Mouse (Mus musculus): ENCODE results near the gene Cntfr. TPM values are rescaled to one million over a fixed set of nuclear protein-coding genes. Genes with fewer than 3 reads are reported as not detected.

Cntfr gene
- polyA plus RNA-seq, 1 experiment, result not detected

GRCm38 (mm10) chr4:41726826-41727621, 30.1 kb upstream of the Cntfr start:
- no peak overlapping the region for H3K4me3 ChIP-seq (ENCODE audit: insufficient read depth, low read length)
- TF ChIP-seq POLR2A (IDR thresholded peaks at IDR 0.05; ENCODE audit: borderline replicate concordance, low read depth, low read length) (no peak), CTCF (IDR thresholded peaks at IDR 0.05; ENCODE audit: low read depth, low read length) (no peak)

GRCm38 (mm10) chr4:41722918-41723351, 26.0 kb upstream of the Cntfr start, which contains the start of gene Dctn3:
TSS of gene Dctn3 (minus strand) at chr4:41723170.
- 0 out of 2 replicates have a peak, but pooled peaks have one; percentile 67 for TF ChIP-seq POLR2A (IDR thresholded peaks at IDR 0.05; ENCODE audit: borderline replicate concordance, low read depth, low read length)
- TF ChIP-seq CTCF (IDR thresholded peaks at IDR 0.05; ENCODE audit: low read depth, low read length), result no peak
- Histone ChIP-seq H3K27ac (ENCODE audit: insufficient read depth, low read depth, low read length) (no peak within 1 kb of the TSS), H3K4me1 (ENCODE audit: control insufficient read depth, insufficient read depth, low read length) (peaks cover 11% of the 10 kb centered on the region), H3K4me3 (ENCODE audit: insufficient read depth, low read length) (peak within 1 kb of the TSS; percentile 91)

More at GRCm38 (mm10) chr4:41726826-41727621, 30.1 kb upstream of the Cntfr start:
- peaks cover 7% of the 10 kb centered on the region for H3K4me1 ChIP-seq (ENCODE audit: control insufficient read depth, insufficient read depth, low read length)
- no peak overlapping the region for H3K27ac ChIP-seq (ENCODE audit: insufficient read depth, low read depth, low read length)

GRCm38 (mm10) chr4:41716834-41717233, 19.9 kb upstream of the Cntfr start:
- no peak overlapping the region for H3K4me3 ChIP-seq (ENCODE audit: insufficient read depth, low read length)
- TF ChIP-seq POLR2A (IDR thresholded peaks at IDR 0.05; ENCODE audit: borderline replicate concordance, low read depth, low read length) (no peak), CTCF (IDR thresholded peaks at IDR 0.05; ENCODE audit: low read depth, low read length) (no peak)

GRCm38 (mm10) chr4:41715596-41715995, 18.7 kb upstream of the Cntfr start:
- no peak for TF ChIP-seq POLR2A (IDR thresholded peaks at IDR 0.05; ENCODE audit: borderline replicate concordance, low read depth, low read length)
- no peak for TF ChIP-seq CTCF (IDR thresholded peaks at IDR 0.05; ENCODE audit: low read depth, low read length)
- no peak overlapping the region for H3K4me3 ChIP-seq (ENCODE audit: insufficient read depth, low read length)
- no peak overlapping the region for H3K27ac ChIP-seq (ENCODE audit: insufficient read depth, low read depth, low read length)
- H3K4me1 ChIP-seq (ENCODE audit: control insufficient read depth, insufficient read depth, low read length), result peaks cover 5% of the 10 kb centered on the region

More at GRCm38 (mm10) chr4:41716834-41717233, 19.9 kb upstream of the Cntfr start:
- Histone ChIP-seq H3K4me1 (ENCODE audit: control insufficient read depth, insufficient read depth, low read length) (peaks cover 10% of the 10 kb centered on the region), H3K27ac (ENCODE audit: insufficient read depth, low read depth, low read length) (no peak overlapping the region)

DNA sequence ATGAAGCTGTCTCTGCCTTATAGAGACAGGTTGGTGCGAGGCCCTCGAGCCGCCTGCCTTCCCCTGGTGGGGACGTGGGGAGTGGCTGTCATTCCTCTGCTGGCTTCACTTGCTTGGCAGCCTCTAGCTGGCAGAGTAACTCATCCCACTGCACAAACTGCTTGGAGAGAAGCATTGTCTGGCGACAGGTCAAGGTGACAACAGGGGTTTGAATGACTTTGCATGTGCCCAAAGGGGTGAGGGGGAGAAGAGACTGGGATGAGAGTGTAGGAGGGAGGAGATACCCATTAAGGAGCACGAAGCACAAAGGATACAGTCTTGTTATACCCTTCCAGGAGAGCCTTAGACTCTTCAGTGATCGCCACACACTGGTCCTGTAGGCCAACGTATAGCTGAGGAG, 18.2 kb upstream of the Cntfr start:
- H3K4me1 ChIP-seq (ENCODE audit: control insufficient read depth, insufficient read depth, low read length), result peaks cover 5% of the 10 kb centered on the region
- H3K4me3 ChIP-seq (ENCODE audit: insufficient read depth, low read length), result no peak overlapping the region
- no peak overlapping the region for H3K27ac ChIP-seq (ENCODE audit: insufficient read depth, low read depth, low read length)
- no peak for TF ChIP-seq CTCF (IDR thresholded peaks at IDR 0.05; ENCODE audit: low read depth, low read length)
- no peak for TF ChIP-seq POLR2A (IDR thresholded peaks at IDR 0.05; ENCODE audit: borderline replicate concordance, low read depth, low read length)

DNA sequence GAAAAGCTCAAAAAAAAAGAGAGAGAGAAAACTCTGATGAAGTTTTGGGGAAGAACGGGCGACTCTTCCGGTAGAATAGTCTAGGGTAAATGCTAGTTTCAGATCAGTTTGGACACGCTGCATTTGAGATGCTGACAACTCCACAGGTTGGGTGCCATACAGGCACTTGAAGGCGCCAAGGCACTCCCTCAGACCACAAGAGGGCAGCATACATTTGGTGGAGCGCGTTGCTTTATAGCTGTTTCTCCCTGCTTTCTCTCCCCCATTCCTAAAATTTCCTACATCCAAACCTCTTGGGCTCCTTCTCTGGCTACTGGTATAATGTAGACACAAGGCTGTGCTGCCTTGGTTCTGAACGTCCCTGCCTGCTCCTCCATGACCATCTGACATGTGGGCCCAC, 17.4 kb upstream of the Cntfr start:
- Histone ChIP-seq H3K4me1 (ENCODE audit: control insufficient read depth, insufficient read depth, low read length) (peaks cover 5% of the 10 kb centered on the region), H3K4me3 (ENCODE audit: insufficient read depth, low read length) (no peak overlapping the region), H3K27ac (ENCODE audit: insufficient read depth, low read depth, low read length) (no peak overlapping the region)
- TF ChIP-seq POLR2A (IDR thresholded peaks at IDR 0.05; ENCODE audit: borderline replicate concordance, low read depth, low read length), result 0 out of 2 replicates have a peak, but pooled peaks have one; percentile 13
- TF ChIP-seq CTCF (IDR thresholded peaks at IDR 0.05; ENCODE audit: low read depth, low read length), result peak; percentile 77

DNA sequence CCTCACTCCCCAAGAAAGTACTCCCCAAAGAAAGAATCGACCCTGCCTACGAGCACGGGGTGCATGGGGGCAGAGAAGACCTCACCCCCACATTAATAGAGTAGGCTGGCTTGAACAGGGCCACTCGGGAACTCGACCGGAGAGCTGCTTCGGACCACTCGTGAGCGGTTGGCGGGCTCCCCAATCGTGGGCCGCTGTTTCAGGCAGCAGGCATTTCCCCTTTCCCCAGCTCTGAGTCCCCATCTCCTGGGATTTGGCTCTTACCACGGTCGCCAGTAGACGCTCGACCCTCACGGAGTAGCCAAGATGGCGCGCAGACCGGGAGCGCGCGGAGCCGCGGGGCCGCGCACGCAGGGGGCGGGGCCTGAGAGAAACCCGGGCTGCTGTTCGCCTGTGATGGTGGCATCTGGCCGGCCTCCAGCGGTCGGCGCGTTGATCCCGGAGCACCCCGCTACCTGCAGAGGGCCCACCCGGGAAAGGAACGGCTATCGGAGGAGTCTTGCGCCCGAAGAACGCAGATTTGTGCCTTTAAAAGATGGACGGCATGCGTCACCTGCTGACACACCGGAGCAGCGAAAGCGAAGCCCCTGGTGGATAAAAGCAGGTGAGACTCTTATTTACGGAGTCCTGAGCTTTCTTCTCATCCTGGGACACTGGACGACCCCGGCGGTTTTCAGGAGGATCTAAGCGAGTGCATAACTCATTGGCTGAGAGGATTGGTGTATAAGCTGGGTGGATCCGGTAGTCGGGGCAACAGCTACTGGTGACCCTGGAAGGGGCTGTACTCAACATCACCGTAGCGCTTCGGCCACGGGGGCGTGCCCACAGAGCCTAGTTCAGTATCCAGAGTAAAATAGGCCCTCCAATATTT, 16.5 kb upstream of the Cntfr start, which contains the start of gene Rpp25l:
Rpp25l (minus strand) TSS at position 338 of the 871 bp plus-strand sequence.
- Histone ChIP-seq H3K4me3 (ENCODE audit: insufficient read depth, low read length) (peak within 1 kb of the TSS; percentile 82), H3K4me1 (ENCODE audit: control insufficient read depth, insufficient read depth, low read length) (peaks cover 5% of the 10 kb centered on the region), H3K27ac (ENCODE audit: insufficient read depth, low read depth, low read length) (peak within 1 kb of the TSS; percentile 35)
- TF ChIP-seq CTCF (IDR thresholded peaks at IDR 0.05; ENCODE audit: low read depth, low read length), result no peak; the same call in 1 of the 2 replicates
- TF ChIP-seq POLR2A (IDR thresholded peaks at IDR 0.05; ENCODE audit: borderline replicate concordance, low read depth, low read length), result no peak

DNA sequence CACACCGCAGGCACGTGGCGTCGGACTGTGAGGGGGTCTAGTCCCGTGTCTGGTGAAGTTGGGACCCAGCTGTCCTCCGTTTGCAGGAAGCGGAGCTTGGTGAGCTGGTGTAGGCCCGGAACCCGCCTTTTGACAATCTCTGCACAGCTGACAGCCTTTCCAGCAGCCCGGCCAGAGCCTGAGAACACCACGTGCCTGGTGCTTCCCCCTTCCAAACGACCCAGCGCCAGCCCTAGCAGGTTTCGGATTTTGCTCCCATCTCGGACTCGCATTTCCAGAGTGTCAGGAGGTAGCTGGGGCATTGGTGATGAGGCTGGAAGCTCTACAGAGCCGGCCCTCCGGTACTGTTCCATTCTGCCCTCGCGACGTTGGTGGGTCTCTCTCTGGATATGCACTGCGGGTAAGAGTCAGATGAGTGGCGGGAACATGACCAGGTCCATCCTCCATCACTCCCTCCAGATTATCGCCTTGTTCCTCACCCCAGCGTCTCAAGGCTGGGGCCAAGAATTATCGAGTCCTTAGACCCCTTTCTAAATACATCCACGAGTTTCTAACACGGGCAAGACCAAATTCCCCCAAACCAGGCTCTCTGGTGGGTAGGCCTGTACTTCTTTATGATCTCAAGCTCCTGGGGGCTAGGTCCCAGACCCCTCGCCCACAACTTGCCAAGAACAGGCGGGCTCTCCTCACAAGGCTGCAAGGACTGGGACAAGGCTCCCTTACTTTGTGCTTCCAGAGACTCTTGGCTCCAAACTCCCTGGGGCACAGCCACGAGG, 15.7 kb upstream of the Cntfr start:
- Histone ChIP-seq H3K4me3 (ENCODE audit: insufficient read depth, low read length) (peak overlapping the region; percentile 82), H3K27ac (ENCODE audit: insufficient read depth, low read depth, low read length) (peak overlapping the region; percentile 35), H3K4me1 (ENCODE audit: control insufficient read depth, insufficient read depth, low read length) (peaks cover 5% of the 10 kb centered on the region)
- TF ChIP-seq POLR2A (IDR thresholded peaks at IDR 0.05; ENCODE audit: borderline replicate concordance, low read depth, low read length) (no peak), CTCF (IDR thresholded peaks at IDR 0.05; ENCODE audit: low read depth, low read length) (no peak)
